Mouse (Mus musculus): ENCODE measurements at regions not wholly inside any gene's neighbourhood (a gene's known extent, or its start where the extent isn't known, plus 50 kb on each side); places are given as distances from the start of the nearest gene placed in this dataset.

GRCm38 (mm10) chr10:67339371-67339929 lies 54.3 kb upstream of the Nrbf2 start:
- ATAC-seq: no peak

DNA sequence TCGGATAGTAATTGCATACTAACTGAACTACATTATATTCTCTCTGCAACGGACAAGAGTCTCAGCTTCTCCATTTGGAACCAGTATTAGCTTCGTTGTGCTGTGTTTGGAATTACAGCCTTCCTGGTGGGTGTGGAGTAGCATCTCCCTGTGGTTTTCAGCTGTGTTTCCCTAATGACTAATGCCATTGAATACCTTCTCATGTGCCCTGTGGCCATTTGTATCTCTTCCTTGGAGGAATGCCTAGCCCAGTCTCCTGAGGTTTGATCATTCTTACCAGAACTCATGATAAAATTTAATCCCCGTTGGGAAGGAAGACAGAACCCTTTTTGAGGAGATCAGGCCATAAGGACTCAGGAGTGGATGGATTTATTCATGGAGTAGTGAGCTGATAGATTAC lies 59.6 kb upstream of the Nrbf2 start:
- ATAC-seq: no peak

GRCm38 (mm10) chr10:67350956-67351355 lies 65.9 kb upstream of the Nrbf2 start:
- no peak for ATAC-seq

DNA sequence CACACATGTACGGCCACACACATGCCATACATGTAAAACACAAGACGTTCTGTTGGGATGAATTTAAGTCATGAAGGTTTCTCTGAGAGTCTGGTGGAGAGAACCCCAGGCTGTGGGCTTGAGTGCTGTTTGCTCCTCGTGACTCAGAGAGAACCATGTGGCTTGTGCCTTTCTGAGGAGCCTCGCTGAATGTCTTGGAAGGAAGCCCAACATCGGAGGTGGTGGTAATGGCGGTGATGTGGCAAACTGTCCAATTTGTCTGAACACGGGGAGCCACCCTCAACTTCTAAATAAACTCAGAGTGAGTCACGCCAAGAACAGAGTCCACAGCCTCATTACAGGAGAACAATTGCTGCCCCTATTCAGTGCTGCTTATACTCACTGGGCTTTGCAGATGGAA lies 75.7 kb upstream of the Nrbf2 start:
- no peak for ATAC-seq

DNA sequence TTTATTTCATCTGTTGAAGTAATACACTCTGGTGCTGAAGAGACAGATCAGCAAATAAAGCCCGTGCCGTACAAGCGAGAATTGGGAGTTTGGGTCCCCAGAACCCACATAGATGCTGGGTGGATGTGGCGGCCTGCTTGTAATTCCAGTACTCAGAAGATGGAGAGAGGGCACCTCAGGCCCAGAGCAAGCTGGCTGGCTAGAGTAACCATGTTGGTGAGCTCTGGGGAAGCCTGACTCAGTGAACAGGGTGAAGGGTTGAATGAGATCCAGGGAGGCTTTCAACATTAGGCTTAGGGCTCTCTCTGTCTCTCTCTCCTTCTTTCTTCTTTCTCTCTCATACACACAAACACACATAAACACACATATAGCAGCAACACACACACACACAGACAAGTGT lies 76.2 kb upstream of the Nrbf2 start:
- ATAC-seq: no peak

GRCm38 (mm10) chr10:67364595-67364994 lies 79.5 kb upstream of the Nrbf2 start:
- ATAC-seq: no peak

GRCm38 (mm10) chr10:67365158-67365557 lies 80.1 kb upstream of the Nrbf2 start:
- ATAC-seq: no peak

GRCm38 (mm10) chr10:67372569-67373161 lies 87.6 kb upstream of the Nrbf2 start:
- no peak for ATAC-seq

DNA sequence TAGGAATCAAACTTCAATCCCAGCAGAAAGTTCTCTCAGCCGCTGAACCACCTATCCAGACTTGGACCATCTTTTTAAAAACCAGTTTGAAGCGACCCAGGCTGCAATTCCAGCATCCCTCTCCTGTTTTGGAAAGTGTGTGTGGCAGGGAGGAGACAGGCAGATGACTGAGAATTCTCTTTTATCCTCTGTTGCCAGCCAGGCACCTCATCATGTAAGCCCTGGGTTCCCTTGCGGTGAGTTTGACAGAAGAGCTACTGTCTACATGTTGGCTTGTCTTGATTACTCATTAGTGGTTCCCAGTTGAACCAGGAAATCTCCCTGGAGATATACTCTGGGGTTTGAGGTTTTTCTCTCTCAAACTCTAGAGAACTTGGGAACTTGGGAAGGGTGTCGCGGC lies 91.5 kb upstream of the Nrbf2 start:
- ATAC-seq: no peak

GRCm38 (mm10) chr10:67377643-67378223 lies 92.6 kb upstream of the Nrbf2 start:
- ATAC-seq: no peak

GRCm38 (mm10) chr10:67380174-67380573 lies 95.1 kb upstream of the Nrbf2 start:
- ATAC-seq: no peak

DNA sequence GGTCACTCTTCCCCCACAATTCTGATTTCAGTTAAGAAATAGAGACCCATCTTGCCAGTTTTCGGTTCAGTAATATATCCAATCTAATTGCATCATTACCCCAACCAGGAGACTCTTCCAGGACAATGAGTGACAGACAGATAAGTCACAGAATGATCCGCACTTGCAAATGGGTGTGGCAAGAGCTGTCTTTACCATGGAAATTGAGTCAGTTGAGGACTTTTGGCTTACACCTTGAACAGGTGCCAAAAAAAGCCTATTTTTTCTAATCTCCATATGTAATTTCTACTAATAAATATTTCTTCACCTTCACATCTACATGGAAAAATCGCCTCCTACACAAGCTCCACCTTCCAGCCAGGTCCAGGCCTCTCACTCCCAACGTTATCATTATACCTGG lies 98.2 kb upstream of the Nrbf2 start:
- ATAC-seq: no peak

GRCm38 (mm10) chr10:67383802-67384567 lies 98.9 kb upstream of the Nrbf2 start:
- no peak for ATAC-seq

DNA sequence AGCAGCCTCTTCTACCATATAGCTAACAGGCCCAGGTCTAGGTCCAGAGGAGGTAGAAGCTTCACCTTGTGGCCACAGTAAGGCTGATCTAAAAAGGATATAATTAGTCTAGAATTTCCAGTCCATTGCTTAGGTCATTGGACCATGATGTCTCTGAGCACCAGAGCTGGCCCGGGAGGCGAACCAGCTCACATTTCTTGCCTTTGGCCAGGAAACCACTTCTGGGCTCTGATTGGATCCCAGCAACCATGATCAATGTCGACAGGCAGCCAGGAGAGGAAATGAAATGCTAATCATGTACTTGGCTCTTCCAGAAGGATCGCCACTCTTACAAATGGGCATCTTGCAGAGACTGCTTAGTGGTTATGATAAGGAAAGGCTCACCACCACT lies 99.5 kb upstream of the Nrbf2 start:
- ATAC-seq: no peak

GRCm38 (mm10) chr10:67385966-67386365 lies 100.9 kb upstream of the Nrbf2 start:
- no peak for ATAC-seq

DNA sequence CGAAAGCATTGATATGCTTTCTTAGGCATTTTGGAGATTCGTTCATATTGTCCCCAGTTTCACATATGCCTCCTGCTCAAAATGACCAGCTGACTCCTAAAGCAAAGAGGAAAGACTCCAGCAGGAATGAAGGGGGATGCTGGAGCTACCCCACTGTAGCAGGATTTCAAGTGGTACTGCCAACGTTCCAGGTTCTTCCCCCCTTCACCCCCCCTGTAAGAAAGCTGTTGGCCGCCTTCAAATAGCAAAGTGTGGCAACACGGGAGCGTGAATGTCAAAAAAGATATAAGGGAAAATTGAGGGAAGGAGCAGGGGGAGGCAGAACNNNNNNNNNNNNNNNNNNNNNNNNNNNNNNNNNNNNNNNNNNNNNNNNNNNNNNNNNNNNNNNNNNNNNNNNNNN lies 103.7 kb upstream of the Nrbf2 start:
- no peak for ATAC-seq

DNA sequence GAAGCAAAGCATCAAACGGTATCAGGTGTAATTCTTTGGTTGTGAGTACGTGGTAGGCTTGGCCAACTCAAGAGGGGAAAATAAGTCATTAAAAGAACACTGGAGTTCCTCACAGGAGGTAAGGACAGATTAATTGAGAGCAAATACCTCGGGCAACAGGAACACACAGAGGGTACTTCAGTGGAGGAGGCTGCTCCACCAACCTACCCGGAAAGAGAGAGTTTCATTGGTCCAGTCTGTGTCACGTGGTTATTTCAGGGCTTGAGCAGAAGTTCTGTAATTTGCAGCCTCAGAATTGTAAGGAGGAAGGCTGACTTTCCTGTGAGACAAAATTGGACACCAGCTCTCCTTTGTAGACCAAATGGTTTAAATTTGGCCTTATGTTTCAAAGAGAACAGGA lies 115.3 kb upstream of the Nrbf2 start:
- ATAC-seq: peak; percentile 46

DNA sequence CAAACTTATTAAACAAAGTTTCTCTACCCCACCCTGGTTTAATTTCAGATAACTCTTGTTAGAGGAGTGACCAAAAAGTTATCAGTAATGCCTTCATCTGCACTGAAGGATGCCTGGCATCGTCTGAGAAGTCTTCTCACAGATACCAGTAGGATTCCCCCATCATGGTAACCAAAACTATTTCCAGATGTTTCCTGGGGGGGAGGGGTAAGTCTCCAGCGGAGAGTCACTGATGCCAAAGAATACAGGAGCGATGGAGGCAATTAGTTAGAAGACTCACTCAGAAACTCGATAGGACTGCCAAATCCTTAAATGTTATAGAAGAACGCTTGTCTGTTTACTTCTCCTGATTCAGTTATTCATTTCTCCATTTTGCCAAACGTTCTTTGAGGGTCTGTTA lies 116.3 kb upstream of the Nrbf2 start:
- no peak for ATAC-seq

DNA sequence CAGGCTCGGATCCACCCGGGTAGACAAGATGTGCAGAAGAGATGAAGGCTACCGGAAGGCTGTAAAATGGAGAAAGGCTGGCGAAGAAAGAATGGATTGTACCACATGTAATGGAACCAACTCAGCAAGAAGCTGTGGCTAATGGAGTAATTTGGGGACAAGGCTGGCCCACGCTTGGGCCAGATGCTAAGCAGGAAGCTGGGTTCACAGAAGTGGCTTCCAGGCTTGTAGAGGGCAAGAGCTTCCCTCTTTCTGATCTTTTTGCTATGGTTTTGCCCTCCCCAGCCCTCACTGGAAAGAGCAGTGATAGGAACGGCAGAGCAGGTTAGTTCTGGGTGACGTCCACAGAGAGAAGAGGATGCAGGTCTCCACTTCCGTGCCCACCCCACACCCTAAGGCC lies 117.7 kb upstream of the Egr2 start:
- ATAC-seq: no peak

DNA sequence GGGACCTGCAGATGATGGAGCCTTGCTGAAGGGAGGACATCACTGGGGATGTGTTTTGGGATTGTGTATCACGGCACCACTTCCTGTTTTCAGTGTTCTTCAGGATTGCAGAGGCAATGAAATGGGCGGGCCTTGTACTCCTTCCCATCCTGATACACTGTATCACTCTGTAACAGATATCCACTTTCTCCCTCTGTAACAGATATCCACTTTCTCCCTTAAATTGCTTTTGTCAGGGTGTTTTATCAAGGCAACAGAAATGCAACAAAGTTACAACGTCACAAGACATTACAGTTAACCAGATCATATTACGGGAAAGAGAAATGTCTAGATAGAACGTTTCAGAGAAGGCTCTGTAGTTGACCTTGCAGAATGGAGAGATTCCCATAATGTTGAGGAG lies 114.5 kb upstream of the Egr2 start:
- no peak for ATAC-seq

DNA sequence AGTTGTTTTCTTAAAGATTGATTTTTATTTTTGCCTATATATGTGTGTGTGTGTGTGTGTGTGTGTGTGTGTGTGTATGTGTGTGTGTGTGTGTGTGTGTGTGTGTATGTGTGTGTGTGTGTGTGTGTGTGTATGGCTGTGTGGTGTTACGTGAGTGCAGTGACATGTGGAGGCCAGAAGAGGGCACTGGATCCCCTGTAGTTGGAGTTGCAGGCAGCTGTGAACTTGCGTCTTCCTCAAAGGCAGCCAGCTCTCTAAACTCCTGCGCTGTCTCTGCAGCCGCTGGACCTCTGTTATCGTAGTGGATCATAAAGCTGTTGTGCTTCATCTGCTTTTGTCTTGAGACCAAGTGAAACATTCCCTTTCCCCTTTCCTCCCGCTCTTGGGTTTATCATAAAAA lies 109.9 kb upstream of the Egr2 start:
- no peak for ATAC-seq

GRCm38 (mm10) chr10:67427220-67427619 lies 108.1 kb upstream of the Egr2 start:
- ATAC-seq: no peak

- peak; percentile 38 for ATAC-seq
Observed at GRCm38 (mm10) chr10:67430805-67431204, 104.5 kb upstream of the Egr2 start.

- no peak for ATAC-seq
Observed at GRCm38 (mm10) chr10:67439042-67439635, 96.1 kb upstream of the Egr2 start.

Data from inflammation-experienced regulatory T-cells, adult 6 months (primary cell).